Mouse (Mus musculus) lung, adult 2 months (tissue): ENCODE results near the gene Ccrl2. TPM values are rescaled to one million over a fixed set of nuclear protein-coding genes. Genes with fewer than 3 reads are reported as not detected.

Experiments
- DNase-seq: peaks from one replicate; pipeline ENCODE4 v3.0.0; 2022
- H3K4me1 ChIP-seq: fragments of 200-500 bp; 2 replicates; pipeline ENCODE4 v1.6.1; 2011; ENCODE audit warnings: low read length; ENCODE audit not compliant: control insufficient read depth, insufficient read depth
- H3K4me3 ChIP-seq: fragments of 200-500 bp; replicated peaks from 2 replicates; pipeline ENCODE3; 2011; ENCODE audit warnings: low read depth, mild to moderate bottlenecking, control low read depth, low read length; ENCODE audit errors: extremely low read depth
- CTCF ChIP-seq: fragments of 200-500 bp; IDR thresholded peaks from 2 replicates; pipeline ENCODE4 v1.5.1; 2011; ENCODE audit warnings: mild to moderate bottlenecking, low read length, control low read depth; ENCODE audit not compliant: insufficient read depth
- POLR2A ChIP-seq: fragments of 200-500 bp; IDR thresholded peaks from 2 replicates; pipeline ENCODE4 v1.6.1; 2011; ENCODE audit warnings: low read depth, mild to moderate bottlenecking, control low read depth, low read length, borderline replicate concordance; ENCODE audit errors: extremely low read depth
- WGBS: fragments of 180-500 bp; shearing (Covaris S2); methylation state at CpG from one replicate; pipeline ENCODE4 v1.1.7; 2018; 5-methylcytosine and 5-hydroxymethylcytosine counted together
- polyA plus RNA-seq: library from polyadenylated mRNA; depleted of rRNA; stranded (reverse); fragments of >200 nt; gene quantifications from 2 replicates; pipeline ENCODE4 v1.2.3, GENCODE M21; 2012; rRNA removed

Ccrl2 gene
- polyA plus RNA-seq: 43.9 and 51.2 TPM in 2 replicates

DNA sequence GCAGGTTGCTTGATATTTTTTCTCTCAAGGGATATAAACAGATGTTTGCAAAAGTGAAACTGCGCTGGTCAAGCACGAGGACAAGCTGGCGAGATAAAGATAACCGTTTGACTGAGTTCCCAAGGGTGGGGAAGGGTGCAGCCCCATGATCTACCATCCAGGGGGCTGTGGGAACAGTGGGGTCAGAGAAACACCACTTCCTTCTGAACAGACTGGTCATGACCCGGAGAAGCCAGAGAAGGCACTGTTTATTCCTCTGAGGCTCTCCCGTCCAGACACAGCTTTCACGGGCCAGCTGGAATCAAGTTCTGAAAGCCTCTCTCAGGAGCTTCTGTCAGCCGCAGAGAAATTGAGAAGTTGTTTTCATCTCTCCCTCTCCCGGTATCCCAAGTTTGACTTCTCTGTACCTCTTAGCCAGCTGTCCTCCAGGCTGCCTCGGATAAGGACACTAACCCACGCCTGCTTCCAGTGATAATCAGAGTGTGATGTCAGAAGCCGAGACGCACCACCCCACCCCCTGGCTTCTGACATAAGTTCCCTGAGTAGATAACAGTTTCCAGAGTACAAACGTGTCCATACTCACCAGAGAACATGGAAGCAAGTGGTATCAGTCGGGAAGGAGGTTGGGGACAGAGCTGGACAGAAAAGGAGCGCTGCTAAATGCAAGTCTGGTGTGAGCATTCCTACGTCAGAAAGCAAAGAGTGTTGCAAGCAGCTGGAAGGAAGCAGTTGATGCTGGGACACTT lies at the start of gene Ccrl2:
TSS of gene Ccrl2 (minus strand) at position 722 of the 746 bp plus-strand sequence.
- peak; percentile 64 for DNase-seq
- TF ChIP-seq CTCF (no peak), POLR2A (peak; percentile 65; the same call in 1 of the 2 replicates)
- under 1% methylated on average over 17 of the region's 17 CpGs for WGBS
- H3K4me1 ChIP-seq: peaks cover 14% of the 10 kb centered on the region
- H3K4me3 ChIP-seq: peak within 1 kb of the TSS; percentile 67

DNA sequence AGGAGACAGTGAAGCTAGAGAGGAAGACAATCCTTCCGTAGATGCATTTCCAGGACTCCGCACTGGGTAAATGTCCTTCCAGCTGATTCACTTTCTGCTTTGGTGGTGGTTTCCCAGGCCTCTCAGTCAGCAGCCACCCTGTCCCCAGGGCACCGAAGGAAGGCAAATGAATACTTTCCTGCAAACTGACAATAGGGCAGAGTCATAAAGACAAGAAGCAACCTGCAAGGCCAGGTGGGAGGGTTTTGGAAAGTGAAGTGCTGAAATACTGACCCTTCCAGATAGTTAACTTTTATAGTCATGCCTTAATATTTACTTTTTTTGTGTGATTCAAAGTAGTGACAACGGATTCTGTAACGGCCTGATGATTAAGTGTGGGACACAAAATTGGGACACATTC lies 46.6 kb upstream of the Ccrl2 start:
- no peak overlapping the region for H3K4me3 ChIP-seq
- WGBS: 77% methylated on average over 5 of the region's 5 CpGs
- TF ChIP-seq POLR2A (no peak), CTCF (no peak)
- DNase-seq: no peak
- no peaks in the 10 kb centered on the region for H3K4me1 ChIP-seq

DNA sequence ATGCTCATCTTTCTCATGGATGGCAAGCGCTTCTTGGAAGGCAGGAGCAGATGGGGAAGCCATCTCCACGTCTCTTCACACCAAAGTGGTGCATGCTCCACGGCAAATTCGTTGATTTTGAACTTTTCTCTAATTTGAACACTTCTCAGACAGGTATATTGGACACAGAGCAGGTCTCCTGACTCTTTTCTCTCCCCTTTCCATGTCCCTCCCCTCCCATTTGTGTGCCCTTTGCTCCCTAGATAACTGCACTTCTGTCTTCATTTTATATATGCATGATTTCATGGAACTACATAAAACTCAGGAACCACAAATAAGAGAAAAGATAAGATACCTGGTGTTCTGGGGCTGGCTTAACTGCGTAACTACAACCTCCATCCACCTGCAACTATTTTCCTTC lies 46.0 kb upstream of the Ccrl2 start:
- no peaks in the 10 kb centered on the region for H3K4me1 ChIP-seq
- TF ChIP-seq POLR2A (no peak), CTCF (no peak)
- DNase-seq: no peak
- WGBS: 83% methylated on average over 5 of the region's 5 CpGs
- no peak overlapping the region for H3K4me3 ChIP-seq

DNA sequence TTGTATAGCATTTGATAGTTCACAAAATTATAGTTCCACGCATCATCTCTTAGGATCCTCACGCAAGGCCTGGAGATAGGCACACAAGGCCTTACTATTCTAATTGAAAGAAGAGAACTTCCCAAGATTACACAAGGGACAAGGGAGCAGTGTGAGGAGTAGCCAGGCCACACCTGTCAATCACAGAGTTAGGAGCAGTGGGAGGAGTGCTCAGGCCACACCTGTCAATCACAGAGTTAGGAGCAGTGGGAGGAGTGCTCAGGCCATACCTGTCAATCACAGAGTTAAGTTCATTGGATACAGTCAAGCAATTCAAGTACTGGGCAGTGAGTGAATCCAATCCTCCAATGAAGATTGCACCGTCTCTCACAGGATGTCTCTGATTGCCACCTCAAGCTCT lies 43.1 kb upstream of the Ccrl2 start:
- Histone ChIP-seq H3K4me3 (no peak overlapping the region), H3K4me1 (no peaks in the 10 kb centered on the region; the same call in 1 of the 2 replicates)
- DNase-seq: no peak
- no peak for TF ChIP-seq CTCF
- TF ChIP-seq POLR2A: no peak
- WGBS: 94% methylated on average over 3 of the region's 3 CpGs

DNA sequence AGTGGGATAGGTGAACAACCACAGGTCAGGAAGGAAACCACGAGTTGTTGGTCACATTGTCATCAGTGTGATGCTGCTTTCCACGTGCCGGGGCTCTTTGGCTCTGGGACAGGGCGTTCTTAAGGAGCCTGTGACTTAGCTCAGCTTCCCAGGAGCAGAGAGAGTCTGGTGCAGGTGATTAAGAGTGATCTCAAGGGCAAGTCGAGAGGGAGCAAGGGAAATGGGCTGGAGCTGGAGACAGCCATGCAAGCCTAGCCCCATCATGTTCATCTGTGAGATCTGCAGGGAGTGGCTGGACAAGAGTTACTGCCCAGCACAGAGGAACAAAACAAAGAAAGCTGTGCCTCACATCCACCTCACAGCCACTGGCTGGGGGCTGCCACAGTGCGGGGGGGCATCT lies 40.2 kb upstream of the Ccrl2 start:
- WGBS: 44% methylated on average over 6 of the region's 6 CpGs
- TF ChIP-seq CTCF: no peak
- TF ChIP-seq POLR2A: no peak
- peak; percentile 15 for DNase-seq
- no peak overlapping the region for H3K4me3 ChIP-seq
- no peaks in the 10 kb centered on the region; the same call in none of the 2 replicates for H3K4me1 ChIP-seq

DNA sequence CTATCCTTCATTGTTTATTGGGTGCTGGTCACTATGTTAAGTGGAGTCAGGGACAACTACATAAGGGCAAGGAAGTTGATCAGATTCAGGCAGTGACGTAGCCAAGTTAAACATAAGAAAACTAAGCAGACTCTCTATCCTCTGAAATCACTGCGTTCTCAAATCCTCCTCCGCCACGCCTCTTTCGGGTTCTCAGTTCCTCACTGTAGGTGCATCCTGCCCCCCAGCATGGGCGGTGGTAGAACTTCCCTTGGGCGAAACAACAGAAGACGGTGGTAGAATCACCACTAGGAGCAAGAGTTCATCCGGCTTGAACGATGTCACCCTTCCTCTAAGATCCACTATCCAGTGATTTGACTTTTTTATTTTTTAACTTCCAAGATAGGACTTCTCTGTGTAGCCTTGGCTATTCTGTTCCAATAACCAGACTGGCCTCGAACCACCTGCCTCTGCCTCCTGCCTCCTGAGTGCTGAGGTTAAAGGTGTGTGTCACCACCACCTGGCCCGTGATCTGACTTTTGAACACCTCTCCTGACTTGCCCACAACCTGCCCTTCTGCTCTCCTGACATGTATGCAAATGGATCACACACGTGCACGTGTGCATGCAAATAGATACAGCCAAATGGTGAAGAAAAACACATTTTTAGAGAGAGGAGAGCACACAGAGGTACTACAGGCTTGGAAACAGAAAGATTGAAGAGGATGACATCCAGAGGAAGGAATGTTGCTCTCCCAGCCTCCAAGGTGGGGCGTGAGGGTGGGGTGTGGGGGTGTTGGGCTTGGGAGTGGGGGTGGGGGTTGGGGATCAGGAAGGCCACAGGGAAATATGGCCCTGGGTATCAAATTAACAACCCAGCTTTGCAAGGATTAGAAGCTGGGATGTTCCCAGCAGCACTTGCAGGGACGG lies 39.4 kb upstream of the Ccrl2 start:
- Histone ChIP-seq H3K4me1 (no peaks in the 10 kb centered on the region; the same call in none of the 2 replicates), H3K4me3 (no peak overlapping the region)
- WGBS: 75% methylated on average over 16 of the region's 16 CpGs
- DNase-seq: no peak
- TF ChIP-seq POLR2A: no peak
- TF ChIP-seq CTCF: no peak

DNA sequence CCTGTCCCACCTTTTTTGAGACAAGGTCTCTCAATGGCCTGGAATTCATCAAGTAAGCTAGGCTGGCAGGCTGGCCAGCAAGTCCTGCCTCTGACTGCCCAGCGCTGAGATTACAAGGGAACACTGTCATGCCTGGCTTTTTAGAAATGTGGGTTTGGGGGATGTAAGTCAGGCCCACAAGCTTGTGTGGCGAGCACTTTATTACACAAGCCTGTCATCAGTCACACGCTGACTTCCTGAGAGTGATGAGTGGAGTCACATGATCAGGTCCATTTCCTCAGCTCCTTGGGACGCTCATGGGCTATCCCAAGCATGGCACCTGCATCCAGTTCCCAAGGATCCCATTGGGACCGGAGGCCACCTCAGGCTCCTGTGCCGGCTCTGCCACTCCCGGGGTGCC lies 38.4 kb upstream of the Ccrl2 start:
- H3K4me1 ChIP-seq: no peaks in the 10 kb centered on the region; the same call in none of the 2 replicates
- H3K4me3 ChIP-seq: no peak overlapping the region
- 64% methylated on average over 7 of the region's 7 CpGs for WGBS
- DNase-seq: no peak
- TF ChIP-seq POLR2A: no peak
- TF ChIP-seq CTCF: no peak

DNA sequence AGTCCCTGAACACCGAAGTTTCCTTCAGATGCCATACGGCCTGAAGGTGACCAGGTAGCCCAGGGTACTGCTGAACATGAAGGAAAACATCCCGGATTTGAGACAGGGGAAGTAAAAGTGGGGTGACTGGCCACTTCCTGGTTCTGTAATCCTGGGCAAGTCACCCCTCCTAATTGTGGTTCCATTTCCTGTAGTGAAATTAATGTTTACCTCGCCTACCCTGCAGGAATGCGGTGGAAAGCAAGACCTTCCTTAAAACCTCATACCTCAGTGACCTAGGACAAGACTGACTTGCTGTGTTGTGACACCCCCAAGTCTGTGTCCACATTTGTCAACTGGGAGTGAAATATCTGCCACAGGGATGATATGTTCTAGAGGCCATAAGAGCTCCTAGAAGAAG lies 37.3 kb upstream of the Ccrl2 start:
- Histone ChIP-seq H3K4me1 (no peaks in the 10 kb centered on the region; the same call in none of the 2 replicates), H3K4me3 (no peak overlapping the region)
- WGBS: 36% methylated on average over 5 of the region's 5 CpGs
- DNase-seq: no peak
- no peak for TF ChIP-seq POLR2A
- no peak for TF ChIP-seq CTCF

DNA sequence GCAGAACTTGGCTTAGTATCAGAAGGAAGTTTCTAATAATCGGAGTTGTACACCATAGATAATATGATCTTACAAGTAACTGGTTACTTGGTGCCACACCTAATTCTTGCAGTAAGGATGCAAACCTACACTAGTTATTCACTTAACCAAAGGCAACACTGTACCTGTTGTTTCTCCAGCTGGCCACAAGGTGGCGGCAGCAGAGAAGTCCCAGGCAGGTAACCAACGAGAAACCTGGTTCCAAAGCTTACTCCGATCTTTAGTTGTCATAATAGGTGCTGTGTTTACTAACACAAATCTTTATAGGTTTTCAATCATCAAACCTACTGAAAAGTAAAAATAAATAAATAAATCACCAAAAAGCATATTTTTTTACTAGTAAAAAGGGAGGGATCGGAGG lies 35.8 kb upstream of the Ccrl2 start:
- WGBS: 25% methylated on average over 5 of the region's 5 CpGs
- H3K4me3 ChIP-seq: no peak overlapping the region
- no peaks in the 10 kb centered on the region; the same call in none of the 2 replicates for H3K4me1 ChIP-seq
- DNase-seq: peak; percentile 60
- TF ChIP-seq CTCF (peak; percentile 96), POLR2A (no peak)

DNA sequence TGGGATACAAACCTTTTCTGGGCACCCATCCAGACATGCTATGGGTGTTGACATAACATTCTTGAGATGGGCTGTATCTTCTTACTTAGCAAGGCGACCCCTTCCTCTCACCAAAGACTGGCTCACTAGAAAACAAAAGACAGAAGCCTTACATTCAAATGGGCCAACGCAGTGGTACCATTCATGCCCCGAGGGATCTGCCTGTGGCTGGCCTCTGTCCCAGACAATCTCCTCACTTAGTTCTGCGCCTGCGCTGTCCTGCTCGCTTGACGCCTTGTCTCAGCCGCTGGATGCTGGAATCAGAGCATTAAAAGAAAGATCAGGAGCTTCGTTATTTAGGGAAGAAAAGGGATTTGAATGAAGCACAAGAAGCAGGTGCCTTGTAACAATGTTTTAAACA lies 35.3 kb upstream of the Ccrl2 start:
- no peak overlapping the region for H3K4me3 ChIP-seq
- 57% methylated on average over 9 of the region's 9 CpGs for WGBS
- no peak for DNase-seq
- no peaks in the 10 kb centered on the region; the same call in none of the 2 replicates for H3K4me1 ChIP-seq
- TF ChIP-seq POLR2A: no peak
- TF ChIP-seq CTCF: no peak
